Mouse (Mus musculus): ENCODE measurements around the gene Psma6.

- TF ChIP-seq CTCF (IDR thresholded peaks at IDR 0.05) (peak; percentile 22), EP300 (IDR thresholded peaks at IDR 0.05; ENCODE audit: insufficient read depth, low read depth, low read length) (peak; percentile 84; the same call in 1 of the 2 replicates), POLR2A (IDR thresholded peaks at IDR 0.05; ENCODE audit: insufficient read depth, low read depth, low read length) (peak; percentile 52)
Observed at GRCm38 (mm10) chr12:55446746-55447395, 62.8 kb downstream of the Psma6 start.
